Mouse (Mus musculus) intestine, embryonic 15.5 days (tissue): Measurements from ENCODE around the gene Pnpla2. TPM values are rescaled to one million over a fixed set of nuclear protein-coding genes. Genes with fewer than 3 reads are reported as not detected.
A peak's percentile ranks its signal among the peaks of the same experiment; 100 is the strongest.

ENCODE experiments used
- ATAC-seq: fragments of 200-750 bp; cut with Nextera tagmentation; 2 replicates; pipeline ENCODE4 v1.8.0; 2017; ENCODE audit warnings: moderate TSS enrichment, moderate library complexity
- H3K27ac ChIP-seq: fragments of 300-500 bp; sonication (generic); 2 replicates; pipeline ENCODE4 v1.5.1; 2015; ENCODE audit warnings: mild to moderate bottlenecking, inconsistent platforms
- H3K27me3 ChIP-seq: fragments of 300-500 bp; sonication (generic); replicated peaks from 2 replicates; pipeline ENCODE4 v1.6.1; 2015; ENCODE audit warnings: inconsistent platforms
- H3K36me3 ChIP-seq: fragments of 300-500 bp; sonication (generic); 2 replicates; pipeline ENCODE4 v1.6.1; 2015; ENCODE audit warnings: inconsistent platforms
- H3K4me1 ChIP-seq: fragments of 300-500 bp; sonication (generic); replicated peaks from 2 replicates; pipeline ENCODE4 v1.6.1; 2015; ENCODE audit warnings: inconsistent platforms
- H3K4me2 ChIP-seq: fragments of 300-500 bp; sonication (generic); replicated peaks from 2 replicates; pipeline ENCODE4 v1.6.1; 2015; ENCODE audit warnings: mild to moderate bottlenecking, inconsistent platforms
- H3K4me3 ChIP-seq: fragments of 300-500 bp; sonication (generic); replicated peaks from 2 replicates; pipeline ENCODE4 v1.5.1; 2015; ENCODE audit warnings: inconsistent platforms
- H3K9ac ChIP-seq: fragments of 300-500 bp; sonication (generic); 2 replicates; pipeline ENCODE4 v1.6.1; 2015; ENCODE audit warnings: inconsistent platforms
- H3K9me3 ChIP-seq: fragments of 300-500 bp; sonication (generic); 2 replicates; pipeline ENCODE4 v1.6.1; 2016; ENCODE audit warnings: inconsistent platforms
- WGBS: fragments of 180-500 bp; shearing (Covaris S2); methylation state at CpG from one replicate; pipeline ENCODE4 v1.1.7; 2015; 5-methylcytosine and 5-hydroxymethylcytosine counted together
- polyA plus RNA-seq: library from polyadenylated mRNA; unstranded; fragments of >200 nt; fragmentation: Nextera tagmentation; extraction: Ambion mirVana; gene quantifications from 2 replicates; pipeline ENCODE4 v1.2.1, GENCODE M21; 2015

Gene Pnpla2
- polyA plus RNA-seq, 1 experiment from 2014 or later, result 35.1 TPM

GRCm38 (mm10) chr7:141475011-141475804 lies 20.2 kb downstream of the Pnpla2 start, which contains the start of the genes Polr2l and Tspan4:
Gene Polr2l, minus strand, starts transcription at chr7:141475132.
Gene Tspan4, plus strand, starts transcription at chr7:141475240.
- Histone ChIP-seq H3K27ac (peak within 1 kb of the TSS; percentile 97), H3K4me1 (peaks cover 42% of the 10 kb centered on the region), H3K4me2 (peak within 1 kb of the TSS; percentile 83), H3K36me3 (peaks cover 17% of the 10 kb centered on the region), H3K9ac (peak within 1 kb of the TSS; percentile 79), H3K27me3 (no peaks in the 10 kb centered on the region), H3K4me3 (peak within 1 kb of the TSS; percentile 69), H3K9me3 (no peaks in the 10 kb centered on the region)
- peak; percentile 82 for ATAC-seq
- WGBS, result under 1% methylated on average over 87 of the region's 87 CpGs

- Histone ChIP-seq H3K9ac (peak overlapping the region; percentile 79), H3K4me1 (peaks cover 42% of the 10 kb centered on the region), H3K4me2 (peak overlapping the region; percentile 83), H3K27ac (peak overlapping the region; percentile 97), H3K9me3 (no peaks in the 10 kb centered on the region), H3K36me3 (peaks cover 11% of the 10 kb centered on the region; the same call in 1 of the 2 replicates), H3K4me3 (peak overlapping the region; percentile 69), H3K27me3 (no peaks in the 10 kb centered on the region)
- peak; percentile 3 for ATAC-seq
- WGBS, result under 1% methylated on average over 12 of the region's 12 CpGs
Observed at GRCm38 (mm10) chr7:141475805-141476158, 20.8 kb downstream of the Pnpla2 start.

- Histone ChIP-seq H3K4me3 (peak overlapping the region; percentile 69), H3K27ac (peak overlapping the region; percentile 97), H3K4me1 (peaks cover 47% of the 10 kb centered on the region), H3K36me3 (peaks cover 5% of the 10 kb centered on the region; the same call in 1 of the 2 replicates), H3K9me3 (no peaks in the 10 kb centered on the region), H3K27me3 (no peaks in the 10 kb centered on the region), H3K9ac (peak overlapping the region; percentile 79), H3K4me2 (peak overlapping the region; percentile 83)
- peak; percentile 73 for ATAC-seq
- WGBS, result under 1% methylated on average over 17 of the region's 17 CpGs
Observed at GRCm38 (mm10) chr7:141476226-141476980, 21.4 kb downstream of the Pnpla2 start.

GRCm38 (mm10) chr7:141476981-141477370 lies 22.0 kb downstream of the Pnpla2 start:
- Histone ChIP-seq H3K4me1 (peaks cover 53% of the 10 kb centered on the region), H3K9ac (peak overlapping the region; percentile 79), H3K36me3 (peaks cover 3% of the 10 kb centered on the region; the same call in 1 of the 2 replicates), H3K27ac (peak overlapping the region; percentile 97), H3K4me3 (peak overlapping the region; percentile 69), H3K9me3 (no peaks in the 10 kb centered on the region), H3K4me2 (peak overlapping the region; percentile 83), H3K27me3 (peaks cover 3% of the 10 kb centered on the region)
- ATAC-seq, result no peak
- 11% methylated on average over 7 of the region's 7 CpGs for WGBS

- H3K36me3 ChIP-seq, result peaks cover under 1% of the 10 kb centered on the region; the same call in 1 of the 2 replicates
- H3K27me3 ChIP-seq, result peaks cover 10% of the 10 kb centered on the region
- no peak overlapping the region for H3K4me3 ChIP-seq
- peak overlapping the region; percentile 97 for H3K27ac ChIP-seq
- ATAC-seq, result no peak
- H3K9ac ChIP-seq, result peak overlapping the region; percentile 79; the same call in 1 of the 2 replicates
- H3K9me3 ChIP-seq, result no peaks in the 10 kb centered on the region
- peaks cover 60% of the 10 kb centered on the region for H3K4me1 ChIP-seq
- WGBS, result 27% methylated on average over 4 of the region's 4 CpGs
- H3K4me2 ChIP-seq, result peak overlapping the region; percentile 83
Observed at GRCm38 (mm10) chr7:141477578-141478269, 22.7 kb downstream of the Pnpla2 start.

GRCm38 (mm10) chr7:141478270-141478748 lies 23.3 kb downstream of the Pnpla2 start:
- Histone ChIP-seq H3K4me2 (peak overlapping the region; percentile 83; the same call in 1 of the 2 replicates), H3K4me1 (peaks cover 61% of the 10 kb centered on the region), H3K27ac (peak overlapping the region; percentile 97), H3K36me3 (no peaks in the 10 kb centered on the region), H3K9ac (0 out of 2 replicates have a peak overlapping the region, but pooled peaks have one; percentile 1), H3K9me3 (no peaks in the 10 kb centered on the region), H3K27me3 (peaks cover 11% of the 10 kb centered on the region), H3K4me3 (no peak overlapping the region)
- ATAC-seq, result no peak
- WGBS, result 47% methylated on average over 5 of the region's 5 CpGs

- Histone ChIP-seq H3K27ac (no peak overlapping the region), H3K4me3 (peak overlapping the region; percentile 57), H3K36me3 (no peaks in the 10 kb centered on the region), H3K4me1 (peaks cover 44% of the 10 kb centered on the region), H3K4me2 (peak overlapping the region; percentile 99), H3K9me3 (no peaks in the 10 kb centered on the region), H3K27me3 (peaks cover 11% of the 10 kb centered on the region), H3K9ac (peak overlapping the region; percentile 48; the same call in 1 of the 2 replicates)
- 11% methylated on average over 10 of the region's 10 CpGs for WGBS
- ATAC-seq, result peak; percentile 39
Observed at GRCm38 (mm10) chr7:141480842-141481497, 26.0 kb downstream of the Pnpla2 start.

- under 1% methylated on average over 70 of the region's 81 CpGs for WGBS
- Histone ChIP-seq H3K27ac (no peak overlapping the region), H3K36me3 (no peaks in the 10 kb centered on the region), H3K9ac (peak overlapping the region; percentile 48), H3K4me1 (peaks cover 38% of the 10 kb centered on the region), H3K4me2 (peak overlapping the region; percentile 99), H3K9me3 (no peaks in the 10 kb centered on the region), H3K4me3 (peak overlapping the region; percentile 57), H3K27me3 (peaks cover 11% of the 10 kb centered on the region)
- ATAC-seq, result peak; percentile 15; the same call in 1 of the 2 replicates
Observed at GRCm38 (mm10) chr7:141481498-141482401, 26.8 kb downstream of the Pnpla2 start.

- H3K4me2 ChIP-seq, result peak overlapping the region; percentile 99
- peak overlapping the region; percentile 57 for H3K4me3 ChIP-seq
- peaks cover 11% of the 10 kb centered on the region for H3K27me3 ChIP-seq
- H3K27ac ChIP-seq, result no peak overlapping the region
- peak overlapping the region; percentile 48 for H3K9ac ChIP-seq
- no peak for ATAC-seq
- H3K4me1 ChIP-seq, result peaks cover 29% of the 10 kb centered on the region
- no peaks in the 10 kb centered on the region for H3K9me3 ChIP-seq
- H3K36me3 ChIP-seq, result no peaks in the 10 kb centered on the region
- 13% methylated on average over 11 of the region's 11 CpGs for WGBS
Observed at GRCm38 (mm10) chr7:141482531-141483024, 27.6 kb downstream of the Pnpla2 start.

GRCm38 (mm10) chr7:141483114-141483653 lies 28.2 kb downstream of the Pnpla2 start:
- ATAC-seq, result no peak
- Histone ChIP-seq H3K4me2 (no peak overlapping the region), H3K36me3 (no peaks in the 10 kb centered on the region), H3K4me1 (peaks cover 23% of the 10 kb centered on the region), H3K9ac (no peak overlapping the region), H3K9me3 (no peaks in the 10 kb centered on the region), H3K27me3 (peaks cover 11% of the 10 kb centered on the region), H3K4me3 (no peak overlapping the region), H3K27ac (no peak overlapping the region)
- 75% methylated on average over 6 of the region's 6 CpGs for WGBS
